Mouse (Mus musculus) C3H10T1/2 (cell line): Measurements from ENCODE around the gene 4933402E13Rik. TPM values are rescaled to one million over a fixed set of nuclear protein-coding genes. Genes with fewer than 3 reads are reported as not detected.

Source experiments
- polyA plus RNA-seq, 2 experiments: library from polyadenylated mRNA; unstranded; fragments of >200 nt; fragmentation: generic; extraction: Trizol; gene quantifications; one replicate each; pipeline ENCODE4 v1.2.1; 2012; ENCODE audit warnings: missing spikeins in 2 of 2

Gene 4933402E13Rik
- polyA plus RNA-seq, result not detected

GRCm38 (mm10) chrX:62283199-62283598, at the start of gene 4933402E13Rik:
TSS of gene 4933402E13Rik (plus strand) at chrX:62283499.

Other genes starting within 250 kb of the 4933402E13Rik start
- gene 4931400O07Rik, start 184.5 kb downstream of the 4933402E13Rik start, polyA plus RNA-seq, result not detected